Mouse (Mus musculus): ENCODE data around the gene Pdcd2. TPM values are rescaled to one million over a fixed set of nuclear protein-coding genes. Genes with fewer than 3 reads are reported as not detected.
A peak's percentile ranks its signal among the peaks of the same experiment; 100 is the strongest.

Pdcd2 gene
- polyA plus RNA-seq, 1 experiment from 2014 or later, result 54.2 TPM

DNA sequence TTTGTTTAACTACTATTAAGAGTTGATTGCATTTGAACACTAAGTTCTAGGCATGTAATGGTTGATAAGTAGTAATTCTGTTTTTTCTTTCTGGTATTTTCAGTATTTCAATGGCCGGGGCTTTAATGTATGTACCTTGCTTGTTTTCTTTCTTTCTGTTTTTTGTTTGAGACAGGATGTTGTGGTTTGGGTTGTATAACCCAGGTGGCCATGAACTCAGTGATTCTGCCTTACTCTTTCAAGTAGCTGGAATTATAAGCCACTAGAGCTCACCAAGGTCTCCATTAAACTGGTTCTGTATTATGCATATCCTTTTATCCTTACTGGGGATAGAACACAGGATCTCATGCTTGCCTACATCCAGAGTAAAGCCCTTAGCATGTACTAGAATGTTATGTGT lies 8.3 kb downstream of the Pdcd2 start:
- H3K36me3 ChIP-seq (ENCODE audit: control insufficient read depth, insufficient read depth, low read length), result peaks cover 92% of the 10 kb centered on the region
- H3K4me1 ChIP-seq (ENCODE audit: control insufficient read depth, insufficient read depth, low read length), result no peaks in the 10 kb centered on the region
- H3K9ac ChIP-seq (ENCODE audit: low read depth, low read length), result no peak overlapping the region
- H3K27ac ChIP-seq (ENCODE audit: low read depth, low read length), result no peak overlapping the region
- no peak for ATAC-seq (ENCODE audit: low FRiP score, low TSS enrichment)
- 94% methylated on average over 1 of the region's 1 CpGs for WGBS
- no peak overlapping the region for H3K4me3 ChIP-seq (ENCODE audit: low read length)
- H3K9me3 ChIP-seq (ENCODE audit: control insufficient read depth, low read length), result no peaks in the 10 kb centered on the region
- H3K4me2 ChIP-seq (replicated peaks; ENCODE audit: low read depth, low read length), result no peak overlapping the region
- H3K27me3 ChIP-seq (ENCODE audit: control insufficient read depth, insufficient read depth, low read length), result no peaks in the 10 kb centered on the region

DNA sequence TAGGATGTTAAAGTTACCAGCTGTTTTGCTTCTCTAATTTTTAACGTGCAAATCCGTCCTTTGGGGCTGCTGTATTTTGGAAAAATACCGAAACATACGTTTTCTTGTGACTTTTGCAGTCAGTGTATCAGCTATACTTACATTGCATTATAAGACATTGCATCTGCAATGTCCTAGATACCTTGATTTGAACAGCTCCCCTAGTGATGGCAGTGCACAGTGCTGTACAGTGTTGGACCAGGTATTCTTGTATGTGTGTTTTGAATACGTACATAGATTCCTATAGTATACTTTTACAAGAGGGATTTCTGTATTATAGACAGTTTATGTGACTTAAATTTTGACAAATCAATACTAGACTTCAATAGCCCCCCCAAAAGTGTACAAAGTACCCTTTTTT lies 8.9 kb downstream of the Pdcd2 start:
- peaks cover 91% of the 10 kb centered on the region for H3K36me3 ChIP-seq (ENCODE audit: control insufficient read depth, insufficient read depth, low read length)
- no peak overlapping the region for H3K9ac ChIP-seq (ENCODE audit: low read depth, low read length)
- ATAC-seq (ENCODE audit: low FRiP score, low TSS enrichment), result no peak
- H3K4me1 ChIP-seq (ENCODE audit: control insufficient read depth, insufficient read depth, low read length), result no peaks in the 10 kb centered on the region
- no peak overlapping the region for H3K4me2 ChIP-seq (replicated peaks; ENCODE audit: low read depth, low read length)
- H3K9me3 ChIP-seq (ENCODE audit: control insufficient read depth, low read length), result no peaks in the 10 kb centered on the region
- 96% methylated on average over 5 of the region's 5 CpGs for WGBS
- no peak overlapping the region for H3K4me3 ChIP-seq (ENCODE audit: low read length)
- H3K27ac ChIP-seq (ENCODE audit: low read depth, low read length), result no peak overlapping the region
- no peaks in the 10 kb centered on the region for H3K27me3 ChIP-seq (ENCODE audit: control insufficient read depth, insufficient read depth, low read length)

GRCm38 (mm10) chr17:15517776-15518175 lies 9.3 kb downstream of the Pdcd2 start:
- Histone ChIP-seq H3K4me3 (ENCODE audit: low read length) (no peak overlapping the region), H3K27ac (ENCODE audit: low read depth, low read length) (no peak overlapping the region), H3K9ac (ENCODE audit: low read depth, low read length) (no peak overlapping the region), H3K4me2 (replicated peaks; ENCODE audit: low read depth, low read length) (no peak overlapping the region), H3K36me3 (ENCODE audit: control insufficient read depth, insufficient read depth, low read length) (peaks cover 91% of the 10 kb centered on the region), H3K4me1 (ENCODE audit: control insufficient read depth, insufficient read depth, low read length) (no peaks in the 10 kb centered on the region), H3K9me3 (ENCODE audit: control insufficient read depth, low read length) (no peaks in the 10 kb centered on the region), H3K27me3 (ENCODE audit: control insufficient read depth, insufficient read depth, low read length) (no peaks in the 10 kb centered on the region)
- WGBS, result 73% methylated on average over 5 of the region's 5 CpGs
- no peak for ATAC-seq (ENCODE audit: low FRiP score, low TSS enrichment)

DNA sequence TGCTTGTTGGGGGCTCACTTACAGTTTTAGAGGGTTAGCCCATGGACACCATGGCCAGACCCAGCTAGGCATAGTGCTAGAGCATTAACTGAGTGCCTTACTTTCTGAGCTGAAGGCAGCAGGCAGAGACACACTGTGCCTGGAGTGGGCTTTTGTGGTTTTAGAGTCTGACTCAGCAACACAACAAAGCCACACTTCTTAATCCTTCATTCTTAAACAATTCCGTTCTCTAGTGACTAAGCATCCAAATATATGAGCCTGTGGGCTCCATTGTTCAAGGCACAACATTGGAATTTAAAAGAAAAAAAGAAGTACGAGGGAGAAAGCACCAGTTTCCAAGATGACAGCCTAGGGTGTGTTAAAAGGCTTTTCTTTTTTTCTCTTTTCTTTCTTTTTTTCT lies 16.4 kb downstream of the Pdcd2 start:
- Histone ChIP-seq H3K9ac (ENCODE audit: low read depth, low read length) (no peak overlapping the region), H3K4me2 (replicated peaks; ENCODE audit: low read depth, low read length) (no peak overlapping the region), H3K9me3 (ENCODE audit: control insufficient read depth, low read length) (peaks cover 5% of the 10 kb centered on the region; the same call in 1 of the 2 replicates), H3K27ac (ENCODE audit: low read depth, low read length) (no peak overlapping the region), H3K36me3 (ENCODE audit: control insufficient read depth, insufficient read depth, low read length) (peaks cover 92% of the 10 kb centered on the region), H3K27me3 (ENCODE audit: control insufficient read depth, insufficient read depth, low read length) (no peaks in the 10 kb centered on the region), H3K4me1 (ENCODE audit: control insufficient read depth, insufficient read depth, low read length) (no peaks in the 10 kb centered on the region), H3K4me3 (ENCODE audit: low read length) (no peak overlapping the region)
- no peak for ATAC-seq (ENCODE audit: low FRiP score, low TSS enrichment)
- WGBS, result 85% methylated on average over 2 of the region's 2 CpGs

- ATAC-seq (ENCODE audit: low FRiP score, low TSS enrichment), result peak; percentile 95
These were observed 27.3 kb downstream of the Pdcd2 start, which contains the start of the genes Psmb1 and Tbp for GRCm38 (mm10) chr17:15499656-15500394. Gene Psmb1 (minus strand): TSS chr17:15499751. Gene Tbp (plus strand): TSS chr17:15499888.

DNA sequence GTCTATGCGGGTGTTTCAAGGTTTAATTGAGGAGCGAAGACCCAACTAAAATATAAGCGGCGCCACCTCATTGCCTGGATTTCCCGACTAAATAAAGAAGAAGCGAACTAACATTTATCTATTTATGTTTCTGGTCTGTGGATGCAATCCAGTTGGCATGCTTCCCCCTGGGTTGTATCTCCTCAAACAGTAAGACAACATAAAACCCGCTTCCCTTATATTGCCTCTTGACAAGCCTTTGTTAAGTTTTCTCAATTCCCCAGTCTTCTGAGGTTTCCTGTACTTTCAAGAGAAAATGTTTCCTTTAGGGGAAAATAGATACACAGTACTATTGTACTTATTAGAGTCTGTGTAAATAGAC lies 28.4 kb downstream of the Pdcd2 start:
- WGBS, result 46% methylated on average over 7 of the region's 7 CpGs
- ATAC-seq (ENCODE audit: low FRiP score, low TSS enrichment), result no peak
- Histone ChIP-seq H3K9me3 (ENCODE audit: control insufficient read depth, low read length) (no peaks in the 10 kb centered on the region), H3K4me2 (replicated peaks; ENCODE audit: low read depth, low read length) (peak overlapping the region; percentile 81), H3K4me3 (ENCODE audit: low read length) (peak overlapping the region; percentile 96), H3K4me1 (ENCODE audit: control insufficient read depth, insufficient read depth, low read length) (peaks cover 23% of the 10 kb centered on the region), H3K27me3 (ENCODE audit: control insufficient read depth, insufficient read depth, low read length) (no peaks in the 10 kb centered on the region), H3K36me3 (ENCODE audit: control insufficient read depth, insufficient read depth, low read length) (peaks cover 23% of the 10 kb centered on the region), H3K27ac (ENCODE audit: low read depth, low read length) (peak overlapping the region; percentile 95; the same call in 1 of the 2 replicates), H3K9ac (ENCODE audit: low read depth, low read length) (peak overlapping the region; percentile 87; the same call in 1 of the 2 replicates)

More at GRCm38 (mm10) chr17:15499656-15500394, 27.3 kb downstream of the Pdcd2 start, which contains the start of the genes Psmb1 and Tbp:
- peak within 1 kb of the TSS; percentile 95 for H3K27ac ChIP-seq (ENCODE audit: low read depth, low read length)
- H3K4me3 ChIP-seq (ENCODE audit: low read length), result peak within 1 kb of the TSS; percentile 96
- peak within 1 kb of the TSS; percentile 81 for H3K4me2 ChIP-seq (replicated peaks; ENCODE audit: low read depth, low read length)
- H3K9ac ChIP-seq (ENCODE audit: low read depth, low read length), result peak within 1 kb of the TSS; percentile 89
- H3K36me3 ChIP-seq (ENCODE audit: control insufficient read depth, insufficient read depth, low read length), result peaks cover 25% of the 10 kb centered on the region
- under 1% methylated on average over 63 of the region's 63 CpGs for WGBS
- no peaks in the 10 kb centered on the region for H3K9me3 ChIP-seq (ENCODE audit: control insufficient read depth, low read length)
- peaks cover 23% of the 10 kb centered on the region for H3K4me1 ChIP-seq (ENCODE audit: control insufficient read depth, insufficient read depth, low read length)
- H3K27me3 ChIP-seq (ENCODE audit: control insufficient read depth, insufficient read depth, low read length), result no peaks in the 10 kb centered on the region

DNA sequence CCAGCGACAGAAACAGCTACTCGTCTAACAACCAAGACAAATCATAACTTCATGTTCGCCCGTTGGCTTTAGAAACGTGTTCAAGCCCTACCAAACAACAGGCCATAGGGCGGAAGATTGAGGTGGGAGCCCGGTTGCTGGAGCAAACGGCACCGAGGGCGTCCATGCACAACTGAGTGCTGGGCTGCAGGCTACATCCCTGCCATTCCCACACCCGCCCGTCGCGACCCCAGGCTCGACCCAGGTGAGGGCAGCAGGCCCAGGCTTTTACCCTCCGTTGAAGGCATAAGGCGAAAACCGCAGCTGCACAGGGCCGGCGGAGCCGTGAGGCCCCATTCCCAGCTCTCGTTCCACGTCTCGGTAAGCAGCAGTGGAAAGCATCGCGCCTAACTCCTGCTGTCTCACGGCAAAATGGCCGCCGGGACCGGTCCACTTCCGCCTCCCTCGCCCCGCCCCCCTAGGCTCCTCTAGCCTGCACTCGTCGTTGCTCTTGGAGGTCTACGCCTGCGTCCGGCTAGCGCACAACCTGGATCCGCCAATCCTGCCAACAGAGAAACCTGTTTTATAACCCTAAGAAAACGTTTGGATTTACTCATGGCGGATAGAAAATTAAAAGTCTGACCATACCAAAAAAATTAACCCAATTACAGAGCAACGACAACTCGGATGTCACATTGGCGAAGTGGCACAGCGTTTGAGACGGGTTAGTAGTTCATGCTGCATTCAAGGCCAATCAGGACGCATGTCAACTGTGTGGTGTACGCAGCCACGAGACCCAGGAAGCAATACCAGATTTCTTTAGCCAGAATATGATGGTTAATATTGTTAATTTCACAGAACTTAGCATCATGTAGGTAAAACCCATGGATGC lies 29.0 kb downstream of the Pdcd2 start:
- peaks cover 25% of the 10 kb centered on the region for H3K36me3 ChIP-seq (ENCODE audit: control insufficient read depth, insufficient read depth, low read length)
- peak overlapping the region; percentile 81 for H3K4me2 ChIP-seq (replicated peaks; ENCODE audit: low read depth, low read length)
- peak overlapping the region; percentile 95 for H3K27ac ChIP-seq (ENCODE audit: low read depth, low read length)
- ATAC-seq (ENCODE audit: low FRiP score, low TSS enrichment), result peak; percentile 94
- peak overlapping the region; percentile 87 for H3K9ac ChIP-seq (ENCODE audit: low read depth, low read length)
- under 1% methylated on average over 50 of the region's 50 CpGs for WGBS
- H3K4me1 ChIP-seq (ENCODE audit: control insufficient read depth, insufficient read depth, low read length), result peaks cover 23% of the 10 kb centered on the region
- H3K4me3 ChIP-seq (ENCODE audit: low read length), result peak overlapping the region; percentile 96
- H3K27me3 ChIP-seq (ENCODE audit: control insufficient read depth, insufficient read depth, low read length), result no peaks in the 10 kb centered on the region
- no peaks in the 10 kb centered on the region for H3K9me3 ChIP-seq (ENCODE audit: control insufficient read depth, low read length)

DNA sequence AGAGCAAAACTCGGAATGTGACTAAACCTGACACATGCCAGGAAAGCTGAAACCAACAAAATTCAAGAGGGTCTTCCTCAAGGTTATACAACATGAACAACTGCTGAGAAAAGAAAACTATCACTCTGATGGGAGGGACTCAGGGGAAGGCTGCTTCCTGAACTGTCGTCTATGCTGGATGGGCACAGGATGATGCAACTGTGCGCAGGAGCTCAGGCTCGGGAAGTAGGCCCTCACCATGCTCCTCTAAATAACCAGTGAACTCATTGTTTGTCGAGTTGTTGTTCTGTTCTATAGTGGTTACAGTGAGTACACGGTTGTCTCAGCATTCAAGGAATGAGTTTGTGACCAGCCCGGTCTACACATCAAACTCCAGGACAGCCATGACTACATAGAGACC lies 36.6 kb downstream of the Pdcd2 start:
- Histone ChIP-seq H3K36me3 (ENCODE audit: control insufficient read depth, insufficient read depth, low read length) (peaks cover 51% of the 10 kb centered on the region), H3K4me2 (replicated peaks; ENCODE audit: low read depth, low read length) (no peak overlapping the region), H3K9ac (ENCODE audit: low read depth, low read length) (no peak overlapping the region), H3K4me3 (ENCODE audit: low read length) (no peak overlapping the region), H3K4me1 (ENCODE audit: control insufficient read depth, insufficient read depth, low read length) (no peaks in the 10 kb centered on the region), H3K27ac (ENCODE audit: low read depth, low read length) (no peak overlapping the region), H3K9me3 (ENCODE audit: control insufficient read depth, low read length) (no peaks in the 10 kb centered on the region), H3K27me3 (ENCODE audit: control insufficient read depth, insufficient read depth, low read length) (no peaks in the 10 kb centered on the region)
- ATAC-seq (ENCODE audit: low FRiP score, low TSS enrichment), result no peak
- 89% methylated on average over 7 of the region's 7 CpGs for WGBS

GRCm38 (mm10) chr17:15472671-15473070 lies 54.4 kb downstream of the Pdcd2 start:
- 88% methylated on average over 4 of the region's 4 CpGs for WGBS
- H3K27me3 ChIP-seq (ENCODE audit: control insufficient read depth, insufficient read depth, low read length), result no peaks in the 10 kb centered on the region
- peaks cover 75% of the 10 kb centered on the region for H3K36me3 ChIP-seq (ENCODE audit: control insufficient read depth, insufficient read depth, low read length)
- no peak overlapping the region for H3K27ac ChIP-seq (ENCODE audit: low read depth, low read length)
- no peak overlapping the region for H3K4me3 ChIP-seq (ENCODE audit: low read length)
- H3K9me3 ChIP-seq (ENCODE audit: control insufficient read depth, low read length), result no peaks in the 10 kb centered on the region
- H3K9ac ChIP-seq (ENCODE audit: low read depth, low read length), result no peak overlapping the region
- H3K4me2 ChIP-seq (replicated peaks; ENCODE audit: low read depth, low read length), result no peak overlapping the region
- no peak for ATAC-seq (ENCODE audit: low FRiP score, low TSS enrichment)
- H3K4me1 ChIP-seq (ENCODE audit: control insufficient read depth, insufficient read depth, low read length), result no peaks in the 10 kb centered on the region

Measured in kidney, embryonic 14.5 days (tissue).